Mouse (Mus musculus) embryonic facial prominence, embryonic 12.5 days (tissue): ENCODE data around the gene Mmp2. TPM values are rescaled to one million over a fixed set of nuclear protein-coding genes. Genes with fewer than 3 reads are reported as not detected.
A peak's percentile ranks its signal among the peaks of the same experiment; 100 is the strongest.

ENCODE experiments used
- ATAC-seq: fragments of 200-750 bp; cut with Nextera tagmentation; 2 replicates; pipeline ENCODE4 v1.8.0; 2017; ENCODE audit not compliant: insufficient number of reproducible peaks, insufficient read depth, low FRiP score, low TSS enrichment
- H3K27ac ChIP-seq: fragments of 300-500 bp; sonication (generic); 2 replicates; pipeline ENCODE4 v1.5.1; 2016; ENCODE audit warnings: mild to moderate bottlenecking
- H3K27me3 ChIP-seq: fragments of 300-500 bp; sonication (generic); 2 replicates; pipeline ENCODE4 v1.6.1; 2016; ENCODE audit warnings: mild to moderate bottlenecking, moderate library complexity
- H3K36me3 ChIP-seq: fragments of 300-500 bp; sonication (generic); 2 replicates; pipeline ENCODE4 v1.6.1; 2016; ENCODE audit warnings: mild to moderate bottlenecking
- H3K4me1 ChIP-seq: fragments of 300-500 bp; sonication (generic); 2 replicates; pipeline ENCODE4 v1.6.1; 2016
- H3K4me2 ChIP-seq: fragments of 300-500 bp; sonication (generic); replicated peaks from 2 replicates; pipeline ENCODE4 v1.6.1; 2016; ENCODE audit warnings: mild to moderate bottlenecking, moderate library complexity
- H3K4me3 ChIP-seq: fragments of 300-500 bp; sonication (generic); 2 replicates; pipeline ENCODE4 v1.5.1; 2016; ENCODE audit warnings: mild to moderate bottlenecking
- H3K9ac ChIP-seq: fragments of 300-500 bp; sonication (generic); 2 replicates; pipeline ENCODE4 v1.6.1; 2016; ENCODE audit warnings: mild to moderate bottlenecking, moderate library complexity
- H3K9me3 ChIP-seq: fragments of 300-500 bp; sonication (generic); 2 replicates; pipeline ENCODE4 v1.6.1; 2016; ENCODE audit warnings: mild to moderate bottlenecking, moderate library complexity
- WGBS: fragments of 180-500 bp; shearing (Covaris S2); methylation state at CpG from one replicate; pipeline ENCODE4 v1.1.7; 2016; 5-methylcytosine and 5-hydroxymethylcytosine counted together
- polyA plus RNA-seq: library from polyadenylated mRNA; unstranded; fragments of >200 nt; fragmentation: Nextera tagmentation; extraction: Ambion mirVana; gene quantifications from 2 replicates; pipeline ENCODE4 v1.2.1, GENCODE M21; 2016

Gene Mmp2
- polyA plus RNA-seq, 1 experiment from 2014 or later: 203 TPM

GRCm38 (mm10) chr8:92815661-92816060 is 11.4 kb upstream of the Mmp2 start:
- Histone ChIP-seq H3K4me2 (no peak overlapping the region), H3K36me3 (no peaks in the 10 kb centered on the region), H3K9ac (no peak overlapping the region), H3K27me3 (0 out of 2 replicates have a peak, but pooled peaks cover 3% of the 10 kb centered on the region), H3K4me1 (no peaks in the 10 kb centered on the region), H3K9me3 (no peaks in the 10 kb centered on the region), H3K4me3 (no peak overlapping the region), H3K27ac (no peak overlapping the region)
- ATAC-seq: no peak
- 88% methylated on average over 5 of the region's 5 CpGs for WGBS

DNA sequence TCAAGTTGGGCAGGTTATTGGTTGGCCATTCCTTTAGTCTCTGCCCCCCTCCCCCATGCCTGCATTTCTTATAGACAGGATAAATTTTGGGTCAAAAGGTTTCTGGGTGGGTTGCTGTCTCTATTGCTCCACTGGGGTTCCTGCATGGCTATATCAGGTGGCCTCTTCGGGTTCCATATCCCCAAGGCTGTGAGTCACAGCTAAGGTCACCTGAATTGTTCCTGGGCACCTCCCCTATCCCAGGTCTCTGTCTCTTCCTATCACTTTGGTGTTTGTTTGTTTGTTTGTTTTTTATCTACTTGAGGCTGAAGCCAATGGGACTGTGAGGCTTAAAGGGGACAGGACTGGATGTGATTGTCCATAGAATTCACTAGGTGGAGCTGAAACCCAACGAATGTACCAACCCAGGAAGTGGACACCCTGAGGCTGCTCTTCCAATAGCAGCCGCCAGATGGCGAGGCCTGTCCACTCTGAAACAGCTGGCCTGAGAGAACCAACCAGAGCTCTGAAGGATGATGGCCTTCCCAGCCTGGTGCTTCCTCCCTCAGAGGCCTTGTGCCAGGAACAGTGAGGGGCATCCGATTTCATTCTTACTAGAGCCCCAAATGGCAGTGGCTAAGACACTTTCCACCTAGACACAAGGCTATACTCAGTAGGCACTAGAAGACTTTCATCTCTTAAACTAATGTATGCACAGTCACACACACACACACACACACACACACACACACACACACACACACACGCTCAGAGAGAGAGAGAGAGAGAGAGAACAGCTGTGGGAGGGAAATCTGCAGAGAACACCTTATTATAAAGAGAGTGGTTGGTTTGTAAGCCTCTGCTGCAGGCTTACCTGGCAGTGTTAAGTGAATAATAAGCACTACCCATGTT is 8.9 kb upstream of the Mmp2 start:
- Histone ChIP-seq H3K27me3 (no peaks in the 10 kb centered on the region), H3K9me3 (no peaks in the 10 kb centered on the region), H3K4me1 (no peaks in the 10 kb centered on the region), H3K36me3 (no peaks in the 10 kb centered on the region), H3K4me2 (no peak overlapping the region), H3K27ac (no peak overlapping the region), H3K4me3 (no peak overlapping the region), H3K9ac (no peak overlapping the region)
- WGBS: 21% methylated on average over 6 of the region's 6 CpGs
- peak; percentile 79 for ATAC-seq

- no peak overlapping the region for H3K4me2 ChIP-seq
- no peaks in the 10 kb centered on the region for H3K9me3 ChIP-seq
- peaks cover 2% of the 10 kb centered on the region; the same call in 1 of the 2 replicates for H3K4me1 ChIP-seq
- H3K9ac ChIP-seq: no peak overlapping the region
- no peaks in the 10 kb centered on the region for H3K36me3 ChIP-seq
- no peak for ATAC-seq
- no peaks in the 10 kb centered on the region for H3K27me3 ChIP-seq
- no peak overlapping the region for H3K27ac ChIP-seq
- no peak overlapping the region for H3K4me3 ChIP-seq
Measured at GRCm38 (mm10) chr8:92821151-92821550, 5.9 kb upstream of the Mmp2 start.

GRCm38 (mm10) chr8:92822386-92822785 is 4.7 kb upstream of the Mmp2 start:
- H3K9ac ChIP-seq: no peak overlapping the region
- H3K4me3 ChIP-seq: no peak overlapping the region
- H3K4me2 ChIP-seq: no peak overlapping the region
- no peaks in the 10 kb centered on the region for H3K27me3 ChIP-seq
- H3K4me1 ChIP-seq: peaks cover 7% of the 10 kb centered on the region; the same call in 1 of the 2 replicates
- ATAC-seq: no peak
- H3K9me3 ChIP-seq: no peaks in the 10 kb centered on the region
- no peaks in the 10 kb centered on the region for H3K36me3 ChIP-seq
- H3K27ac ChIP-seq: no peak overlapping the region
- 57% methylated on average over 5 of the region's 5 CpGs for WGBS

DNA sequence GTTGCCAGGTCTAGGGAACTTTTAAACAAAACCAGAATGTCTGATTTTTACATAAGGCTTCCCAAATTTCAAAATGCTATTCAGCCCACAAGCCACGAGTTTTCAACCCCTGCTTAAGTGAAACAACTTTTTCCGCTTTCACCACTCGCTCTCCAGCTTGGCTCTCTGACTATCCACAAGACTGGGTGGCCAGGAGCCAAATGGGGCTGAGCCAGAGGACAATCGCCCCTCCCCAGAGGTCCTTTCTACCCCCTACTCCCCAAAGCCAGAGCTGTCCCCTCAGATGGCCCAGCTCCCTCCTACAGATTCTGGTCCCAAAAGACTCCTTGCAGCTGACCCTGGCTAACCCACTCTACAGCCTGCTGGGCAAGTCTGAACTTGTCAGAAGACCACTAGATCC is 1.1 kb upstream of the Mmp2 start:
- no peak for ATAC-seq
- no peak overlapping the region for H3K4me3 ChIP-seq
- H3K4me2 ChIP-seq: no peak overlapping the region
- peaks cover 5% of the 10 kb centered on the region for H3K36me3 ChIP-seq
- H3K9ac ChIP-seq: no peak overlapping the region
- H3K4me1 ChIP-seq: peaks cover 14% of the 10 kb centered on the region; the same call in 1 of the 2 replicates
- H3K27ac ChIP-seq: no peak overlapping the region
- H3K9me3 ChIP-seq: no peaks in the 10 kb centered on the region
- H3K27me3 ChIP-seq: no peaks in the 10 kb centered on the region
- 69% methylated on average over 4 of the region's 4 CpGs for WGBS

- peak overlapping the region; percentile 70 for H3K4me2 ChIP-seq
- no peak for ATAC-seq
- peak overlapping the region; percentile 91 for H3K27ac ChIP-seq
- peaks cover 14% of the 10 kb centered on the region; the same call in 1 of the 2 replicates for H3K4me1 ChIP-seq
- H3K27me3 ChIP-seq: no peaks in the 10 kb centered on the region
- WGBS: 15% methylated on average over 15 of the region's 15 CpGs
- no peaks in the 10 kb centered on the region for H3K9me3 ChIP-seq
- H3K4me3 ChIP-seq: peak overlapping the region; percentile 68
- H3K36me3 ChIP-seq: peaks cover 28% of the 10 kb centered on the region
- peak overlapping the region; percentile 87 for H3K9ac ChIP-seq
Measured at GRCm38 (mm10) chr8:92828251-92828743, 1.2 kb downstream of the Mmp2 start.

DNA sequence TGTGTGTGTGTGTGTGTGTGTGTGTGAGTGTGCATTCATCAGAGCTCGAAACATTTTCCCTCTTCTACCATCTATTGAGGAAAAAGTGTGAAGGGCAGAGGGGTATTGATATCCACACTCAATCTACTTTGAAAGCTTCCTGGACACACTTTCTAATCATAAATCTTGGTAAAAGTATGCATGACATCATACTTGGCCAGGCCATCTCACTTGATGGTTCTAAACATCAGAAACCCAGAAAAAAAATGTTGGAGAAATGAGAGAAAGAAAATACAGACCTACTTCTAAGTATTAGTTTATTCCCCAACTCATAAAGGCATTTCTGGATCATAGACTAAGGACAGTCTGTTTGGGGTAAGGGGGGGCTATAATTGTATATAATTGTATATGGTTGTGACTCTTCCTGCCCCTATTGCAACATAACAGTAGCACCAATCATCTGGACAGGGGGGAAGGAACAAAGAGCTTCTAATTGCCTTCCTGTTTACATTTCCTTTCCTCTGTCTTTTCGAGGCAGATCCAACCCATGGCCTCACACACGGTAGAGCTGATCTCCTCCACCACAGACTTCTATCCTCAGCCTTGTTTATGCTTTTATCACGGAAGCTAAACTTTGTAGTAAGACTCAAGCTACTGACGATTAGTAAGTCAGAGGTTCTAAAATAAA is 7.1 kb downstream of the Mmp2 start:
- H3K9me3 ChIP-seq: no peaks in the 10 kb centered on the region
- no peaks in the 10 kb centered on the region for H3K27me3 ChIP-seq
- H3K36me3 ChIP-seq: peaks cover 83% of the 10 kb centered on the region
- WGBS: 59% methylated on average over 5 of the region's 5 CpGs
- H3K4me2 ChIP-seq: no peak overlapping the region
- no peak overlapping the region for H3K4me3 ChIP-seq
- H3K27ac ChIP-seq: no peak overlapping the region
- no peak overlapping the region for H3K9ac ChIP-seq
- H3K4me1 ChIP-seq: 0 out of 2 replicates have a peak, but pooled peaks cover 8% of the 10 kb centered on the region
- ATAC-seq: no peak

GRCm38 (mm10) chr8:92834786-92835500 is 7.9 kb downstream of the Mmp2 start:
- no peak overlapping the region for H3K4me3 ChIP-seq
- no peaks in the 10 kb centered on the region for H3K9me3 ChIP-seq
- H3K27me3 ChIP-seq: no peaks in the 10 kb centered on the region
- 0 out of 2 replicates have a peak, but pooled peaks cover 8% of the 10 kb centered on the region for H3K4me1 ChIP-seq
- H3K36me3 ChIP-seq: peaks cover 90% of the 10 kb centered on the region
- H3K9ac ChIP-seq: no peak overlapping the region
- no peak overlapping the region for H3K4me2 ChIP-seq
- no peak for ATAC-seq
- WGBS: 70% methylated on average over 11 of the region's 11 CpGs
- no peak overlapping the region for H3K27ac ChIP-seq

GRCm38 (mm10) chr8:92835901-92836300 is 8.8 kb downstream of the Mmp2 start:
- H3K9me3 ChIP-seq: no peaks in the 10 kb centered on the region
- H3K4me3 ChIP-seq: no peak overlapping the region
- H3K9ac ChIP-seq: no peak overlapping the region
- H3K27me3 ChIP-seq: no peaks in the 10 kb centered on the region
- no peak overlapping the region for H3K4me2 ChIP-seq
- H3K36me3 ChIP-seq: peaks cover 96% of the 10 kb centered on the region
- no peak for ATAC-seq
- H3K4me1 ChIP-seq: 0 out of 2 replicates have a peak, but pooled peaks cover 8% of the 10 kb centered on the region
- H3K27ac ChIP-seq: no peak overlapping the region
- 95% methylated on average over 11 of the region's 11 CpGs for WGBS

- peaks cover 85% of the 10 kb centered on the region for H3K36me3 ChIP-seq
- WGBS: 88% methylated on average over 3 of the region's 3 CpGs
- ATAC-seq: no peak
Measured at GRCm38 (mm10) chr8:92838616-92839015, 11.5 kb downstream of the Mmp2 start.

DNA sequence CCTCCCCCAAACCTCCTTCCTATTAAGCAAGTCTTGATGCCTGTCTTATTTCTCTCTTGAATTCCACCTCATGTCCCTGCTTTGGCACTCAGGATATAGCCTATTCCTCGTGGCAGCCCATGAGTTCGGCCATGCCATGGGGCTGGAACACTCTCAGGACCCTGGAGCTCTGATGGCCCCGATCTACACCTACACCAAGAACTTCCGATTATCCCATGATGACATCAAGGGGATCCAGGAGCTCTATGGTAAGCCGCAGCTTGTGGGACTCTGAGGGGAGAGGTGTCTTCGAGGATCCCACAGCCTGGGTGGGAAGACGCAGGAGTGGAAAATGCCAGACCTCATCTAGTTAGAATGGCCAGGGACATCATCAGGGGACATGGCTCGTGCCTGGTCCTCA is 12.1 kb downstream of the Mmp2 start:
- H3K36me3 ChIP-seq: peaks cover 85% of the 10 kb centered on the region
- no peaks in the 10 kb centered on the region for H3K27me3 ChIP-seq
- no peak overlapping the region for H3K27ac ChIP-seq
- no peak overlapping the region for H3K4me2 ChIP-seq
- H3K4me3 ChIP-seq: no peak overlapping the region
- H3K9me3 ChIP-seq: no peaks in the 10 kb centered on the region
- no peak for ATAC-seq
- 0 out of 2 replicates have a peak, but pooled peaks cover 8% of the 10 kb centered on the region for H3K4me1 ChIP-seq
- no peak overlapping the region for H3K9ac ChIP-seq
- 93% methylated on average over 8 of the region's 8 CpGs for WGBS

More at GRCm38 (mm10) chr8:92838616-92839015, 11.5 kb downstream of the Mmp2 start:
- Histone ChIP-seq H3K9ac (no peak overlapping the region), H3K27me3 (no peaks in the 10 kb centered on the region), H3K4me3 (no peak overlapping the region), H3K9me3 (no peaks in the 10 kb centered on the region), H3K4me1 (0 out of 2 replicates have a peak, but pooled peaks cover 8% of the 10 kb centered on the region), H3K27ac (no peak overlapping the region), H3K4me2 (no peak overlapping the region)
